9 mouse cellular contexts compared by ENCODE assay signal in genomic region chr7:141924917-141925316, GRCm38 (mm10). TPM values are rescaled to one million over a fixed set of nuclear protein-coding genes. Genes with fewer than 3 reads are reported as not detected.
DNase-seq lines count a peak whose midpoint lies in the region; ATAC-seq and TF ChIP-seq lines count a peak whose summit lies in the region.
"Had no signal": no experiment of that assay in that cellular context is flagged by ENCODE, and none has a peak within 500 bp of the region (broad histone marks: within the 10 kb centered on the region; RNA-seq: fewer than 3 reads in every experiment).

No protein-coding gene starts in this region.

- intact Hi-C loops in gastrocnemius, postnatal 14 days (cut with DNase I; ENCODE audit: low total_unique reads), result no loop called here

- no peaks in the 10 kb centered on the region for H3K27me3 ChIP-seq in cerebellum, adult 2 months (ENCODE audit: control insufficient read depth, insufficient read depth, low read length)

- H3K4me3 ChIP-seq in cerebellum, adult 2 months (replicated peaks; ENCODE audit: insufficient read depth, low read depth, low read length), result no peak overlapping the region
- H3K4me3 ChIP-seq: limb, embryonic 12.5 days had no signal

- no peak for ATAC-seq in frontal cortex, adult (ENCODE audit: low TSS enrichment)

- TF ChIP-seq CTCF in cerebellum, adult 2 months (IDR thresholded peaks at IDR 0.05; ENCODE audit: borderline replicate concordance, insufficient read depth, low read depth, low read length), result peak; percentile 94

- peak; percentile 49 to 64 for DNase-seq in frontal cortex, postnatal 25 days (ENCODE audit: low spot score in 2 of 2)
- DNase-seq in MEL-GATA-1-ER (ENCODE audit: extremely low read depth, low read depth), result peak; percentile 6
- DNase-seq in cerebellum, adult 2 months, result peak; percentile 68 to 81
- DNase-seq in gastrocnemius, postnatal 14 days, result peak; percentile 68
- peak; percentile 33 for DNase-seq in layer of hippocampus, adult 9-11 months
- peak; percentile 87 for DNase-seq in mesoderm, embryonic 11.5 days (ENCODE audit: low read depth, low spot score)
- DNase-seq in spleen, postnatal 10 days (ENCODE audit: low spot score in 2 of 2), result peak; percentile 71 to 84

- WGBS in cerebellum, adult 2 months, result 4% methylated on average over 7 of the region's 7 CpGs

- no peak overlapping the region for H3K27ac ChIP-seq in cerebellum, adult 2 months (ENCODE audit: insufficient read depth, low read length)
- H3K27ac ChIP-seq: limb, embryonic 12.5 days had no signal

- TF ChIP-seq POLR2A in cerebellum, adult 2 months (IDR thresholded peaks at IDR 0.05; ENCODE audit: borderline replicate concordance, insufficient read depth, low read length), result no peak

- H3K4me1 ChIP-seq in cerebellum, adult 2 months (ENCODE audit: control insufficient read depth, insufficient read depth, low read length), result no peaks in the 10 kb centered on the region; the same call in 1 of the 2 replicates
- H3K4me1 ChIP-seq: limb, embryonic 12.5 days had no signal

RNA-seq across cellular contexts. Expression of gene Tollip, which starts 6.6 kb away (rescaled TPM):
- polyA plus RNA-seq in cerebellum, adult 2 months (2012; rRNA removed), result 151 and 161 TPM in 2 replicates
- total RNA-seq in gastrocnemius, postnatal 14 days (2021), result 10 to 100 TPM; 24.7 to 25.6 TPM

RNA-seq across cellular contexts. Expression of gene Brsk2, which starts 24.6 kb away (rescaled TPM):
- polyA plus RNA-seq in cerebellum, adult 2 months (2012; rRNA removed), result 173 and 182 TPM in 2 replicates
- under 1 TPM; 0.35 to 0.58 TPM for total RNA-seq in gastrocnemius, postnatal 14 days (2021)

Comparison
In these comparisons a context has a peak if more than half of its experiments do, and no peak if none do; other contexts are left out.
1. DNase-seq: peak in every context shown above with its lines; median percentile 87 in mesoderm, embryonic 11.5 days; 78 in spleen, postnatal 10 days; 74 in cerebellum, adult 2 months; 68 in gastrocnemius, postnatal 14 days; 56 in frontal cortex, postnatal 25 days; 33 in layer of hippocampus, adult 9-11 months; 6 in MEL-GATA-1-ER.